Mouse (Mus musculus): ENCODE data around the gene B4galnt1.
"Not testable (repeated sequence)": the region's sequence is repeated elsewhere in the genome, so short reads cannot be mapped to it uniquely, and the experiment has no call there.

The B4galnt1 gene

GRCm38 (mm10) chr10:127143228-127143627 is 21.8 kb upstream of the B4galnt1 start:
- no peak for DNase-seq (ENCODE audit: low spot score)

GRCm38 (mm10) chr10:127144536-127144935 is 20.5 kb upstream of the B4galnt1 start:
- DNase-seq (ENCODE audit: low spot score): no peak

DNA sequence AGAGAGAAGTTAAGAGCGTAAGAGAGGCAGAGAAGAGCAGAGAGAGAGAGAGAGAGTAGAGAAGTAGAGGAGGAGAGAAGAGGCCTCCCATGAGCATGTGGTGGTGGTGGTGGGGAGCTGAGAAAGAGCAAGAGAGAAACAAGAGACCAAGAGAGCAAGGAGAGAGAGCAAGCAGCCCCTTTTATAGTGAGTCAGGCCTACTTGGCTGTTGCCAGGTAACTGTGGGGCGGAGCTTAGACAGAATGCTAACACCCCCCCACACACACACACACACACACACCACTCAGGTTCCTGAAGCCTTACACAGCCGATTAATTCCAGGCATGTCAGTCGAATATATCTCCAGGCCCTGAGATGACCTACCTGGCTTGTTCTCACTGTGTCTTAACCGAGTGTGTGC is 19.7 kb upstream of the B4galnt1 start:
- no peak for DNase-seq (ENCODE audit: low spot score)

- no peak for DNase-seq (ENCODE audit: low spot score)
Measured at GRCm38 (mm10) chr10:127147135-127147534, 17.9 kb upstream of the B4galnt1 start.

GRCm38 (mm10) chr10:127150471-127150872 is 14.6 kb upstream of the B4galnt1 start:
- no peak for DNase-seq (ENCODE audit: low spot score)

GRCm38 (mm10) chr10:127151233-127151632 is 13.8 kb upstream of the B4galnt1 start:
- not testable (repeated sequence) for DNase-seq (ENCODE audit: low spot score)

- DNase-seq (ENCODE audit: low spot score): not testable (repeated sequence)
Measured at GRCm38 (mm10) chr10:127152556-127152955, 12.5 kb upstream of the B4galnt1 start.

DNA sequence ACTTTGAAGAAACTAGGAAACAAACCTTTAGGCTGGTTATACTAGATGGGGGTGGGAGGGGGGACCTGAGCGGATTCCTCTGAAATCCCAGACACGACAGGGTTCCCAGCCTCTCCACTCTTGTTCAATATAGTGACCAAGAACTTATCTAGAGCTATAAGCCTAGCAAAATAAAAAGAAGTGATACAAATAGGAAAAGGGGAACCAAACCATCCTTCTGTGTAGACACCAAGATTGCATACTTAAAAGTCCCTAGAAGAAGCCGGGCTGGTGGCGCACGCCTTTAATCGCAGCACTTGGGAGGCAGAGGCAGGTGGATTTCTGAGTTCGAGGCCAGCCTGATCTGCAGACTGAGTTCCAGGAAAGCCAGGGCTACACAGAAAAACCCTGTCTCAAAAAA is 11.7 kb upstream of the B4galnt1 start:
- DNase-seq (ENCODE audit: low spot score): no peak

- no peak for DNase-seq (ENCODE audit: low spot score)
Measured at GRCm38 (mm10) chr10:127154241-127154640, 10.8 kb upstream of the B4galnt1 start.

DNA sequence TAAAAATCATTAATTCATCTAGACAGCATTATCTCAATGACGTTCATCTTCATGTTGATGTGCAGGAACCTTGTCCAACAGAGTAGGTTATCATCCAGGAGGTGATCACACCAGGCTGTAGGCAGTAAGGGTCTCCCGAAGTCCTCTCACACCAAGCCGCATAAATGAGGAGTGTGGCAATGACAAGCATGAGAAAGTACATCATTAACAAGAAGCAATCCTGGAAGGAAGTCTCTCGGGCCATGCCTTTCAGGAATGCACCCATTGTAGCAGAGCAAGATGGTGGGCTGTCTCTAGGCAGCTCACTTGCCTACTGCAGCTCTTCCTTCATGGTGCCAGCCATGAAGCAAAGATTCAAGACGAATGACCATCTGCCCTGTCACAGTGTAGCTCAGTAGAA is 10.4 kb upstream of the B4galnt1 start:
- DNase-seq (ENCODE audit: low spot score): no peak

DNA sequence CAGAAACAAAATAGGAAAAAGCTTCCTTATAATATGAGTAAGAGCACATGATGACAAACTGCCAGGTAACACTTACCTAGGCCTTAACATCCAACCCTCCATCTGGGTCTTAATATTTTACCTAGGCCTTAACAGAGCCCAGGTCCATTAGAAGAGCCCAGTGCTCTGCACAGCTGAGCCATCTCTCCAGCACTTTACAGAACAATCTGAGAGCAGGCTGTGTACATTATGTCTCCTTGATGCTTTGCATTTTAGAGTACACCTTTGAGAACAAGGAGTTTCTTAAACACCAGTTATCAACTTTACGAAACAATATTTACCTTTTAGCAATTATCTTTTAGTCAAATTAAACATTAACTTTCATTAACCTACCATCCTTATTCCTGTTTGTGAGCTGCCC is 8.9 kb upstream of the B4galnt1 start:
- no peak for DNase-seq (ENCODE audit: low spot score)

DNA sequence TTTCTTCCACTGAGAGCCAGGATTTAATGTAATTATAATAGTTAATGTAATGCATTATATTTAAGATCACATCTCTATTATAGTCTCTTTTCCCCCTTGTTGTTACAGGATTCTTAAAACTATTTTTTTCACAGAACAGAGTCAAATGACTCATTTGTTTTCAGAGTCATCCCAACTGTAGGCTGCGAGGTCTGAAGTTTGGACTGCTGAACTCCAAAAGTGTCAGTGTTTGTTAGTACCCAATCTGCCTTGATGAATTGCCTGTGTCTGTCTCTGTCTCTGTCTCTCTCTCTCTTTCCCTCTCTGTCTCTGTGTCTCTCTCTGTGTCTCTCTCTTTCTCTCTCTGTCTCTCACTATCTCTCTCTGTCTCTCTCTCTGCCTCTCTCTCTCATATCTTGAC is 8.5 kb upstream of the B4galnt1 start:
- no peak for DNase-seq (ENCODE audit: low spot score)

DNA sequence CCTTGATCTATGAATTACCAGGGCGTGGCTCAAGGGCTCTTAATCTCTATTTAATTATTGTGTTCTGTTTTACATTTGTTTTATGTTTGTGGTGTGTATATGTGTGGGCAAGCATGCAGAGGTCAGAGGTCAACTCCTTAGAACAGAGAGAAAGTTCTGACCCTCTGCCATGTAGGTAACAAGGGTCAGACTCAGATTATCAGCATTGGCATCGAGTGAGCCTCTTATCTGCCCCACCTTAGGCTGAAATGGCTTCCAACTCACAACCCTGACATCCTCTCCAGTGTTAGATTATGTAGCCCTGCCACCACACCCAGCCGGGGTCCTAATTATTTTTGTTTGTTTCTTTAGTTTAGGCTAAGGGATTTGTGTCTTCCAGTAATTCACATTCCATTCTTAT is 6.6 kb upstream of the B4galnt1 start:
- no peak for DNase-seq (ENCODE audit: low spot score)

DNA sequence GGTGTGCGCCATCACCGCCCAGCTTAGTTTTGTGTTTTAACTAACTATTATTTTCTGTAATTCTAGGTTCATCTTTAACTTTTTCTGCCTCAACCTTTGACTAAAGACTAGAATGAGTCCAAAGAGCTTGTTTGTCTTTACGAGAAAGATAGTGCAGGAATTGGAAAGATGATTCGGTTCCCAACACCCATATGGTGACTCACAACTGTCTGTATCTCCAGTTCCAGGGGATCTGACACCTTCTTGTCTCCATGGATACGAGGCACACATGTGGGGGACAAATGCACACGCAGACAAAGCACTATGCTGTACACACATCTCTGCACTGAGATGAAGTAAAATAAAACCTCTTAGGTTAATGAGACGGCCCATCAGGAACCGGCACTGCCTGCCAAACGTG is 4.9 kb upstream of the B4galnt1 start:
- DNase-seq (ENCODE audit: low spot score): no peak

- DNase-seq (ENCODE audit: low spot score): no peak
Measured at GRCm38 (mm10) chr10:127160728-127161127, 4.3 kb upstream of the B4galnt1 start.

- DNase-seq (ENCODE audit: low spot score): not testable (repeated sequence)
Measured at GRCm38 (mm10) chr10:127162771-127163261, 2.2 kb upstream of the B4galnt1 start.

DNA sequence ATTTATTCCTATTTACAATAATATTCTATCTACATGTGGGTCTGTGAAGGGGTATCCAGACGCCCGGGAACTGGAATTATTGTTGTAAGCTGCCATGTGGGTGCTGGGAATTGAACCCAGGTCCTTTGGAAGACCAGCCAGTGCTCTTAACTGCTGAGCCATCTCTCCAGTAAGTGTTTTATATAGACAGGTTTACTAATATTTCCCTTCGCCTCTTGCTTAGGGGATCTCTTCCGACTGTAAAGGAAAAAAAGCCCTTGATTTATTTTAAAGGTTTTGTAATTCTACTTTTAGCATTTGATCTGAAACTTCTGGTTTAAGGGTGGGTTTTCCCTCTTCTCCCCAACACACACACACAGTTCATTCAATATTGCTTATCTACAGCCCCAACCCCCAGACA is 835 bp upstream of the B4galnt1 start:
- DNase-seq (ENCODE audit: low spot score): no peak

- no peak for DNase-seq (ENCODE audit: low spot score)
Measured at GRCm38 (mm10) chr10:127165354-127165653, 279 bp downstream of the B4galnt1 start.

DNA sequence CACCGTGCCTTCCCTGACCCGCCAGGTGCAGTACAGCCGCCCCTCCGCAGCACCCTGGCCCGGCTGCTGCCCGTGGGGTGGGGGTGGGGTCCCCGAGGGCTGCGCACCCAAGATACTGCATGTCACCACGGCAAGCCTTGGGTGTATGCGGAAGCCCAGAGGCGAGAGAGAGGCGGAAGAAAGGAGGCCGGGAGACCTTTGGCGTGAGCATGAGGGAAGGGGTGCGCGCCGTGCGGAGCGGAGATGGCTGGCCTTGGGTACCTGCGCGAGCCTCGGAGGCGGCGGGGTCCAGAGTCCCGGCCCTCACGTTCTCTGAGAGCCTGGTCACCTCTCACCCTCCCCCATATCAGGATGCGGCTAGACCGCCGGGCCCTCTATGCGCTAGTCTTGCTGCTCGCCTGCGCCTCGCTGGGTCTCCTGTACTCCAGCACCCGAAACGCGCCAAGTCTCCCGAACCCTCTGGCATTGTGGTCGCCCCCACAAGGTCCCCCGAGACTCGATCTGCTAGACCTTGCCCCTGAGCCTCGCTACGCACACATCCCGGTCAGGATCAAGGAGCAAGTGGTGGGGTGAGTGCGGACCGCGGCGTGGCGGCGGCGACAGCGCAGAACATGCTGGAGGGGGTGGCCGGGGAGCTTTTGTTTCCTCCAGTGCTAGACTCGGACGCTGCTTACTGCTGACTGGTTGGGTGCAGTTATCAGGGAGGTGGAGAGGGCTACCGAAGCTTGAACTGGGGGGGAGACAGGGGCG is 804 bp downstream of the B4galnt1 start:
- DNase-seq (ENCODE audit: low spot score): no peak

DNA sequence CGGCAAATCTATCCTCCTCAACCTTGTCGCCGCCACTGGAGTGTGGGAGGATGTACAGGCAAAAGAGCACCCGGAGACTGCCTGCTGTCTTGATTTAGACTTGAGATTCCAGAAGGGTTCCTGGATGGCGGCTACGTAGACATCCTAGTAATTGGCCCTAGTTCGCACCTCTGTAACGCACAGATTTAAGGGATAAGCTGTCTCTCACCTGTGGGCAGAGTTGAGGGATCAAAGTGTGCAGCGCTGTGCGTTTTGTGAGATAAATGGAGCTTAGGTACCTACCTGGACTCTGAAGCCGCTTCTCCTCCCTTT is 1.3 kb downstream of the B4galnt1 start:
- DNase-seq (ENCODE audit: low spot score): no peak

DNA sequence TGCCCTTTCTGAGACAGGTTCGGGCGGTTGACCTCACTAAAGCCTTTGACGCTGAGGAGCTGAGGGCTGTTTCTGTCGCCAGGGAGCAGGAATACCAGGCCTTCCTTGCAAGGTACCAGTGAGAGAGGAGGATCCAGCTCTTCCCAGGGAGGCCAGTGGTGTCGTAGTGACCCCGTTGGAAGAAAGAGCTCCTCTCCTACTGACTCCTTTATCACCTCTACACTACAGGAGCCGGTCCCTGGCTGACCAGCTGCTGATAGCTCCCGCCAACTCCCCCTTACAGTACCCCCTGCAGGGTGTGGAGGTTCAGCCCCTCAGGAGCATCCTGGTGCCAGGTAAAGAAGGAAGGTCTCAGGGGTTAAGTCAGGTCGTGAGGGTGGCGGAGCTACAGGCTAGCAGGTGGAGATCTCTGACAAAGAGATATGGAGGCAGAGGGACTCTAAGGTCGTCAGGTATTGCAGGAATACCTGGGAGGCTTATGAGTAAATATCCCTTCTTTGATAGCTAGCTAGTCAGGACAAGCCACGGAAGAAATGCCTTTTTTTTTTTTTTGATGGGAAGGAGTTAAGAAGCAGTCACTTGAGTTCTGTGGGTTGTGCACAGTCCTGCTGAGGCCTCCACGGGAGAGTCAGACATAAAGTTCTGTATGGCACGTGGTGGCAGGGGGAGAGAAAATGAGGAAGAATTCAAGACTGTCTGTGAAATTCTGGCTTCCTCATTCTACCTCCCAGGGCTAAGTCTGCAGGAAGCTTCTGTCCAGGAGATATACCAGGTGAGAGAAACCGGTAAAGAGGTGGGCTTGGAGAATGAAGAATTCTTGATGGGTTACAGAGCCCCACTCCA is 2.0 kb downstream of the B4galnt1 start:
- no peak for DNase-seq (ENCODE audit: low spot score)

- no peak for DNase-seq (ENCODE audit: low spot score)
Measured at GRCm38 (mm10) chr10:127167614-127168192, 2.7 kb downstream of the B4galnt1 start.

DNA sequence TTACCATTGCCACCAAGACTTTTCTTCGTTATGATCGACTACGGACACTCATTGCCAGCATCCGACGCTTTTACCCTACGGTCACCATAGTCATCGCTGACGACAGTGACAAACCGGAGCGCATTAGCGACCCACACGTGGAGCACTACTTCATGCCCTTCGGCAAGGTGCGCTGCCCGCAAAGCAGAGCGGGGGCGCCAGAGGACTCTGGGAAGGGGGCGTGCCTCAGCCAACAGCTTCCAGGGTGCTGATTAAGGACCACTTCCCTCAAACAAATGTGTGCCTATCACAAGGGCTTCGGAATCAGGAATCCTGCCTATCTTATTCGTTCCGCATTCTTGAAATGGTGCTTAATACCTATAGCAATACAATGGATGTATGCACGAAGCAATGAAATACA is 5.0 kb downstream of the B4galnt1 start:
- no peak for DNase-seq (ENCODE audit: low spot score)
